Mouse (Mus musculus) frontal cortex, postnatal 14 days (tissue): ENCODE measurements around the gene Itpr2.
A peak's percentile ranks its signal among the peaks of the same experiment; 100 is the strongest.

Experiments used
- DNase-seq, 2 experiments: peaks; one replicate each; pipeline ENCODE4 v3.0.0; 2022; ENCODE audit warnings: low spot score in 2 of 2

Itpr2 gene

DNA sequence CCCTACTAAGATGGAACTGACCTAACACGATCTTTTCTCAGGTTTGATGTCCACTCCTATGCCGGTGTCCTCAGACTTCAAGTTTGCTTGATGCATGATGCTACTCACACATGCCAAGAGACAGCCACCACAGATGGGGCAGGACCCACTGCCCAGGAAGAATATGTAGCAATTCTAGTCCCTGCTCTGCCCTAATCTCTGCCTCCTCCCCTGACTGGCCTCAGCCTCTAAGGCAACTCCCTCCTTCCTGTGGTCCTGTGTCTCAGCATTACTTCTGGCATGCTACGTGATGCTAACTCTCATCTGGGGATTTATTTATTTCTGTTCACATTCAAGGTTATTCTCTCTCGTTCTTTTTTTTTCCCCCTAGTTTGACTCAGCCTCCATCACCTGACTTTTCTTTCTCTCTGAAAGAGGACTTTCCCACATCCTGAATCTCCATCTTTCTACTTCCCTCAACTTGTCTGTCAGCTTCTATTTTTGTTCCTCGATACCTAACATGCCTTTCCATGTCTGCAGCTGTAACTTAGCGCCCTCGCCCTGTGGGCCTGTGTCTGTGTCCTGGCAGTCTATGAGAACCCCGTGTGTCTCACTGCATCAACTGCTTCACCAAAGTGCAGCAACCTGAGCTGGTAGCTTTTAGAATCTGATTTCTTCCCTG is 279.5 kb downstream of the Itpr2 start:
- DNase-seq: no peak

DNA sequence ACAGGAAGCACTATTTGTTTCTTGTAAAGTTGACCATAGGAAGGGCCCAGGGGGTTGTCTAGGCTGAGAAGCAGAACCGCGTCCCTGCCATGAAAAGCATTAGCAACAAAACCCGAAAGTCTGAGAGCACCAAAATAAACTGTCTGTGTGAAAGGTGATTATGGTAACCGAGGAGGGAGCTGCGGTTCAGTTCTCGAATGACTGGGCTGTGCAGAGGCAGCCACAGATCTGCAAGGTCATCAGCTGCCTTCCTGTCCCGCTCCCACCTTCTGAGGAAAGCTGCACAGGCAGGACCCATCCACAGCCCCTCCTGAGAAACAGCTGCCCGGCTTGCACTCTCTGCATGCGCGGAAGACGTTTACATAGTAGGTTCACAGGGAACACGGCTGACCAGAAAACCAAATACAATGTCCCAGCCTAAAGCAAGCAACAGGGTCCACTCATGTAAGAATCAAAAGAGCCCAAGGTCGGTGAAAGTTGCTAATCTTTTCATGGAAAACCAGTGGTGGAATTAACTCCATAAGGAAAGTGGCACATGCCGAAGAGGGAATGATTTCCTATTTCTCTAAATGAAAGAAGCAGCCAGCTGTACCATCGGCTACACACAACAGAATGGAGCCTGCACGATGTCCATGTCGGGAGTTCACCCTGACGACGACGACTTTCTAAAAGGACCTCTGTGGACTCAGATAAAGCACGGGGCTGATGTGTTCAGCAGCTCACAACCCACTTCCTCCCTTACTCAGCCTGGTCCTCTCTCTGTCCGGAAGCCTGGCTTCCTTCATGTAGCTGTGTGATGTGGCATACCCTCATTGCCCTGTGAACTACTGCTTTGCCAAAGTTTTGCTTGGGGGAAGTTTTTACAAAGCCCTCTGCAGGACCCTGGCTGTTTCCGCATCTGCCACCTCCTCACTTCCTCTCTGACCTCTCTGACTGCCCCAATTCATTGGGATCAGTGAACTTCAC is 280.4 kb downstream of the Itpr2 start:
- peak in 1 of 2 experiments; percentile 25 for DNase-seq

DNA sequence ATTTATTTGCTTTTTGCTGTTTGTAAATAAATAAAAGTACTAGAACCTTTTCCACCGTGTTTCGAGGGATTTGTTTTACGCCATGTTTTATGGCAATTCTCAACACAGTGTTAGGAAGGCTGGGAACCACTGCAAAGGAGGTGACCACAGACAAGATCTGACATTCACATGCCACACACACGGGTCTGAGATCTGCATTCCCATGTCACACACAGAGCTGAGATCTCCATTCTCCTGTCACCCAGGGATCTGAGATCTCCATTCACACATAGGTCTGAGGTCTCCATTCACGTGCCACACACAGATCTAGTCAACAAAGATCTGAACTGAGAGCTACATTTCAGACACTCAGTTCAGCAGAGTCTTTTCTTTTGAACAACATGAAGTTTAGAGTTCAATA is 282.0 kb downstream of the Itpr2 start:
- DNase-seq: no peak

DNA sequence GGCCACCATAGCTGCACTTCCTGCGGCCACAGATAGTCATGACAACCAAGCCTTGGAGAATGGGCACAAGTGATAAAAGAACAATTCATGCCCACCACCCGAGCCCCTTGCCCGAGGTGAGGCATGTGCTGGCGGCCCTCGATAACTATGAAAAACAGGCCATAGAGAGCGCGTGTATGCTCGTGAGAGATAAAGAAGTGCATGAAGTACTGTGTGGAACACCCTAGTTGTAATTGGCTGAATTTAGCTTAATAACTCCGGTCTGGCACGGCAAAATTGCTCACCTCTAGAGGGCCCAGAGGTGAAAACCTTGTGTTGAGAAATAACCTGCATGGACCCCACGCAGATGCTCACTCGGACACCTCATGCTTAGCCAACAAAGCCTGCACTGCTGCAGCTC is 282.5 kb downstream of the Itpr2 start:
- no peak for DNase-seq

DNA sequence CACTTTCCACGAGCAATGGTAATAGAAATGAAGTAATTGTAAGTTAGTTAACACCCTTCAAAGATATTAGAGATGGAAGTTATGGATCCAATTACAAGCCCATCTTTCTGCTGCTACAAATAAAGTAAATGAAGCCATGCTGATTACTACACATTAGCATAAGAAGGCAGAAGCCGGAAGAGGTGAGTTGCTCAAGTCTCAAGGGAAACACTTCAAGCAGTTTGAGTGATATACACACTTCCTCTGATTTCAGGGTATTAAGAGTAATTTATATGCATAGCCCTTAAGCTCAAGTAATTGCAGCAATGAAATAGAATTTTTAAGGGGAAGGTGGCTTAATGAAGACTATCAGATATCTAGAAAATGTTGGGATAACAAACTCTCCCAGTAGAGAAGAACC is 286.7 kb downstream of the Itpr2 start:
- no peak for DNase-seq

DNA sequence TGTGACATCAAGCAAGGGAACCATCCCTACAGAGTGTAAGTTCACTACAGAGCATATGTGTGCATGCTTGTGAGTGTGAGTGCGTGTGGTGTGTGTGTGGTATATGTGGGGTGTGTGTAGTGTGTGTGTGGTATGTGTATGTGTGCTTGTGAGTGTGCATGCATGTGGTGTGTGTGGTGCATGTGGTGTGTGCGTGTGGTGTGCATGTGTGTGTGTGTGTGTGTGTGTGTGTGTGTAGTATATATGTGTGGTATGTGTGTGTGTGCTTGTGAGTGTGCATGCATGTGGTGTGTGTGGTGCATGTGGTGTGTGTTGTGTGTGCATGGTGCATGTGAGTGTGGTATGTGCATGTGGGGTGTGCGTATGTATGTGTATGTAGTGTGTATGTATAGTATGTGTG is 289.7 kb downstream of the Itpr2 start:
- DNase-seq: no peak

DNA sequence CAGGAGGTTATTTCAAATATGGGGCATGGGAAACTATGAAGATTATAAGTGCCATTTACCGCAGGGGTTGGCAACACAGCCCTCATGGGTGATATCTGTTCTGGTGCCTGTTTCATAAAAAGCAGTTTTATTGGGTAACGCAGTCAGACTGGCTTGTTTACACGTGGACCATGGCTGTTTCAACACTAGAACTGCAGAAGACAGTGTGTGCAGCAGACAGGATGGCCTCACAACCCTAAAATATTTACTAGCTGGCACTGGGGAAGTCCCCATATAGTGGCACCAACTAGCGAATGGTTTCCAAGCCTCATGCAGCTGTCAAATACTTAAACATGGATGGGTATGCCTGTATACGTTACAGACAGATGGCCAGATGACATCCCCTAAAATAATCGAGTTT is 290.8 kb downstream of the Itpr2 start:
- no peak for DNase-seq

DNA sequence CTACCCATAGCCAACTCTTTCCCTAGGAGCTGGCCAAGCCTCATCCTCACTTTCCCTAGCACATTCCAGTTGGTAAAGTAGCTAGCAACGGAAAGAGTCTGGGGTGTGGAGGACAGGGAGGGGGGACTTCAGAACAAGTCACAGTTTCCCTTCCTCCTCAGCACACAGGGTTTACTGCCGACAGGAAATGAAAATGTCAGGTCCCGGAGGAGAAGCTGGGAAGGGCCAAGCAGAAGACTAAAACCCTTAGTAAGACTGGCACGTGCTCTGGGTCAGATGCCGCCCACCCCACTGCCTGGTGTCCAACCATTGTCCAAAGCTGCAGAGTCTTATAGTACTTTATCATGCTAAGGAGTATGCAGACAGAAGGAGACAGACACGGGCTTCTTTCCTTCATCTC is 293.0 kb downstream of the Itpr2 start:
- DNase-seq: no peak

DNA sequence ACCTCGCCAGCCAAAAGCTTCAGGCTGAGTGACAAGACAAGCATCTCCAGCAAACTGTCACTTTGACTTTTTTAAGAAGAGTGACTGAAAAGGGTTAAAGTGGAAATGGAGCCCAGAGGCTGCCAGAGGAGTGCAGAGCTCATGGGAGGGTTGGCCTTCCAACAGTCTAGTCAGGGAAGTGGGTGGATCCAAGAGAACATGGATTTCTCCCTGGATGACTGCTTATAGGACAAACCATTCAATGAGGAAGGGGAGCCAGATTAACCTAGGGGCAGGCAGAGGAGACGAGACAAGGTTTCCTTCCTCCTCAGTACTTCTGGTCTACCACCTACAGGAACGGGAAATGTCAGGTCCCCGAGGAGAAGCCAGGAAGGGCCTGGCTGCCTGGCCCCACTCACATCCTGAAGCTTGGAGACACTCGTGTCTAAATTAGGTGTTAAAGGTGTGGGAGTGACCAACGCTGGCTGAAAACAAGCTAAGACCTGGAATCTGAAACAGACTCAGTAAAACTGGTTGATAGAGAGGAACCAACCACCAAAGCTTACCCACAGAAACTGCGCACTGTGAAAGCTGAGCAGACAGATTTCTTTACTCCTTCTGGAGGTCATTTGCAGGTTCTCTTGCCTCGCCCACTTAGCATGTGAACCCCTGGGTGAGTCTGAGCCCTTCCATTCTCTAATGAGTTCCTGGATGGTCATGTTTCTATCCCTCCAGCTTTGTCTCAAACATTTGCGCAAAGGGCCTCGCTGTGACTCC is 294.6 kb downstream of the Itpr2 start:
- DNase-seq: no peak

DNA sequence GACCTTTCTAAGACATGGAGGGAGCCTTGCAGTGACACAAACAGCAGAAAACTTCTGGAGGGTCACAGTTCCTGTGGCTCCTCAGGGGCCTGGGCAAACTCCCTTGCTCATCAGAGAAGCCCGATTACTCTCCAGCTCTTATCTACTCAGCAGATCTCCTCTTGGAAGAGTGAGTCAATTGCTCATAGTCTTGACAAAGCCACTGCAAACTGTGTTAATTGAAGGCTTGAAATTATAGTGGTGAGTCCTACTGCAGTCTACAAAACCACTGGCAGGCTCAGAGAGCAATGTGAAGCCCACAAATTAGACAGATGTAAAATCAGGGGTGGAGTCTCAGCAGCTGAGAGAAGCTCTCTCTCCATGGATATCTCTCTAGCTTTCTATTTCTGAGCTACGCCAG is 296.9 kb downstream of the Itpr2 start:
- DNase-seq: no peak

DNA sequence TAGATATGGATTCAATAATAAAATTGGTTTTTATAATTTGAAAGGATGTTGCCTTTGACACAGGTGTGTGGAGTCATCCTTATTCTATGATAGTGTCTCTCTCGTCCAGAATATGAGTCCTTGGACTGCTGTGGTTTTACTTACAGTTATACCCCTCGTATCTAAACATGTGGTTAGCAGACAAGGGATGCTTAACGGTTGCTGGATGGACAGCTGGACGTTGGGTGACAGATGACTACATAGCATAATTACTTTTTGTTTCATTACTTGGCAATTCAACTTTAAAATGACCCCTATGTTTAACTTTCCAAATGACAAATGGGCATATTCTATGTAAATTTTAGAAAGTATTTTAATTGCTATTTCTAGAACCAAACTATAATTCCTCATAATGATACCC is 297.6 kb downstream of the Itpr2 start:
- DNase-seq: no peak

DNA sequence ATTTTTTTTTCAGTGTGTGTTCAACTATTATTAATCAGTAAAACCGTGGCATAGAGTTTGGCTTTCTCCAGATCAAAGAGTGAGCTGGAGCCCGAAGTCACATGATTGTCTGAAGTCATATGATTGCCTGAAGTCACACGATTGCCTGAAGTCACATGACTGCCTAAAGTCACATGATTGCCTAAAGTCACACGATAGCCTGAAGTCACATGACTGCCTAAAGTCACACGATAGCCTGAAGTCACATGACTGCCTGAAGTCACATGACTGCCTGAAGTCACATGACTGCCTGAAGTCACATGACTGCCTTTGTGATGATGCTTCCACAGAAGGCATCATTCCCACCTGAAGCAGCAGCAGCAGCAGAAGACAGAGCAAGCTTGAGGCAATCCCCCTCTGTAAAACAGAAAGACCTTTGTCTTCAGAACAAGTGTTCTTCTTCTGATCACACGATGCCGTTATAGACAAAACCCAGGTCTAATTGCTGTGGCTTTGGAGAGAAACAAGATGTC is 304.1 kb downstream of the Itpr2 start:
- DNase-seq: no peak

DNA sequence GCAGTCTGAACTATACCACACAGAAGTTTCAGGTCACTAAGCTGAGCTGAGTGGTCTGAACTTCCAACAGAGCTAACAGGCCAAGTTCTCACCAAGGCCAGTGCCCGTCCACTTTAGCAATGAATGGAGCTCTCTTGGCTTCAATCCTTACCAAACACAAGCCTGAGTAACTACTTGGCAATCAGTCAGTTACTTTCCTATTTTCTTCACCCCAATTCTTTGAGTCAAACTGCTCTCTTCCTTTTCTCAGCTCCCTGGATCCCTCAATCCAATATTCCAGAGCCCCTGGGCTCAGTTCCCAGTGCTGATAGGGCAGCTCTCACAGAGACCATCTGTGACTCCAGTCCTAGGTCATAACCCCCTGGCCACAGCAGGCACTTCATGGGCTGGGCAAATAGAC is 305.3 kb downstream of the Itpr2 start:
- DNase-seq: no peak

DNA sequence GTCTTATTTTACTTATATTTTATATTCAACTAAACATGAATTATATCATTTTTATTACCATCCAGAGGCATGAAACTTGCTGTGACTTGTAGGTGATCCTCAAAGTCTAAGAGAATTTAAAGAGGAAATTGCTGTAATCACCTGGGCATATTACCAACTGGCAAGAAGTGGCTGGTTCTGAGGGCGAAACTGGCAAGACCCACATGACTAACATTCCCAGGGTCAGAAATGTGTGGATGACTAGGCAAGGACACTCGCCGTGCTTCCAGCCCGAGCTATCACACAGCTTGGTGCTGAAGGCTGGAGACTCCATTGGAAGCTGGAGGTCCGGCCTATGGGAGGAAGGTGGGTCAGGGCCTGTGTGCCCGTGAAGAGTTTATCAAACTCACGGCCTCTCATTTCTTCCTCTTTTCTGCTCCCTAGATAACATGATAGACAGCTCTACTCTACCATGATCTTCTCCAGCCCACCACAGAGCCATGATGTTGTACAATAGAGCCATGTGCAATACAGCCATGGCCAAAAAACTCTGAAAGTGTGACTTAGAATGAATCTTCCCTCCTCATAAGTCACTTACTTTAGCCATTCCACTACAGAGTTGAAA is 306.1 kb downstream of the Itpr2 start:
- DNase-seq: no peak

DNA sequence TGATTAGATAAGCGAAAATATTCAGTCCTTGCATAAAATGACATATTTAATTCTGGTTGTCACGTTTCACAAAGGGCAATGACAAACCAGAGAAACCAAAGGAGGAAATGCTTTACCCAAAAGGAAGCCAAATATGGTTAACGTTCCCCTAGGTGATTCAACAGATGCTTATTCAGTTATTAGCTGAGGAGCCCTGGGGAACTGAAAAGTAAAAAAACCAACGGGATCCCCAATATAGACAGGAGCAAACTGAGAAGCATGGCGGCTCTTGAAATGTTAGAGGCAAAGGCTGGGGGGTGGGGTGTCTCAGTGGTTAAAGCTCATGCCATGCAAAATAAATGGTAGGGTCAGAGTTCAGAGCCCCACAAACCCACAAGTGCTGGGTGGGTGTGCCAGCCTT is 310.1 kb downstream of the Itpr2 start:
- no peak for DNase-seq

DNA sequence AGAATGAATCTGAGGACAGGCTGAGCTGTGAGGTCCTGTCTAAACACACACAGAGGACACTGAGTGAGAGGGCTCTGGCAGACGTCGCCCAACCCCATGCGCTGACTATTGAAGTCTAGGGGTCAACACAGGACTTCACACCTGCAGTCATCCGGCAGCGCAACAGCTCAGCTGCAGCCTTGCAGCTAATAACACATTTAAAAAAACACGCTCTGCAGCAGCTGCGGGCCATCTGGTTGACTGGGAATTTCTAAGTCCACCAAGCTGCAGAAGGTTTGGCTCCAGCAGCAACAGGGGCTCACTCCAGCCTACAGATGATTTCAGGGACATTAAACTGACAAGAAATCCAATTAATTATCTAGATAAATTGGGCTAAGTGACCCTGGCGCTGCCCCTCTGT is 312.0 kb downstream of the Itpr2 start:
- DNase-seq: no peak

DNA sequence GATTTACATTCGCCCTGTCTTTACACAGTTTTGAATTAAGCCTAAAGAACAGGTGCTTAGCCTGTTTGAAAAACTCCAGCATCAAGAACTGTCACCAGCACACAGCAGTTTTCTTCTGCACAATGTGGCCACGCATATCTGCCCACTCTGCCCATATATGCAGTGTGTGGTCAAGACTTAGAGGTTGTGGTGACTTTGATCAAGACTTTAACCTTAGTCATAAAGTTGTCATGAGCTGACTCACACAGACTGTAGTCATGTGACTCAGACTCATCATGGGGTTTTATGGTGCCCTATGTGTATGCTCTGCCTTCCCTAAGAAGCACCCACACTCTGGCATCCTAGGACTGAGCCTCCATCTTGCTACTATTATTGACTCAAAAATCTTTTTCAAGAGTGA is 316.5 kb downstream of the Itpr2 start:
- DNase-seq: no peak

DNA sequence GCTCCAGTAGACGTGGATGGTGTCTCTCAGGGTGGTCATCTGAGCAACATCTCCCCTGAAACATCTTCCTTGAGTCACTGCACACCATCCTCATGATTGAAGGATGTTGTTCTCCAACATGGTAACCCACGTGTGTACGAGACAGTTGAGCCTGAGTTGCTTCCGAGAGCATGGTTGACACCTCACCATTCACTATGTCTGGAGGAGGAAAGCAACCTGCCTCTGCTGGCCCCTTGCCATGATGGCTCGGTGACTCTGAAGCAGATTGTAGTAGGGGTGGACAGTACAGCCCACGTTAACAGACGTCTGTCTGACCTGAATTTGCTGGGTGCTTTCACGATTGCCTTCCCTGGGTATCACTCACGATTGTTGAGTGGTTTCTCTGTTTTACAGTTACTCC is 317.3 kb downstream of the Itpr2 start:
- no peak for DNase-seq

DNA sequence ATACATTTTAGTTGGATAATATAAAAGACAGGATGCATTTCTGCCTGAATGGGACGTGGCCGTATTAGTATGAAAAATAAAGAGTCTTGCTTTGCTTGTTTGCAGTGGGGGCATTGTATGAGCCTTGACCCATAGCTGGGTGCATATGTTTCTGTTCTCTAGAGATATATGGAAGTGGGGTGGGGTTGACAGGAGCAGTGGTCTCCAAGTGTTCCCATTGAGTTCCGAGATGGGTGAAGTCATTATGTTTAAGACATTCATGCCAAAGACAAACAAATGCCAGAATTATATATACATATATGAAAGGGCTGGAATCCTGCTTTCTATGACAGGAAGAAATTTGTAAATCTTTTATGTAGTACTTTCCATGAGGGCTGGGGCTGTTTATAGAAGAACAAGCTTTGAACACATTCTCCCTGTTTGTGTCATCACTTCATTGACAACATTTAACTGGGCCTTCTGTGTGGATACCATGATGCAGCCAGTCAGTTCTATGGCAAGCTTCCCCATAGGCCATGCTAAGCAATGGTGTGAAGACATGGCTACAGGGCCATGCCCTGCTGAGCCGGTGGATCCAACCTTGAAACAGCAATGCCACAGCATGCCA is 327.3 kb downstream of the Itpr2 start:
- no peak for DNase-seq

DNA sequence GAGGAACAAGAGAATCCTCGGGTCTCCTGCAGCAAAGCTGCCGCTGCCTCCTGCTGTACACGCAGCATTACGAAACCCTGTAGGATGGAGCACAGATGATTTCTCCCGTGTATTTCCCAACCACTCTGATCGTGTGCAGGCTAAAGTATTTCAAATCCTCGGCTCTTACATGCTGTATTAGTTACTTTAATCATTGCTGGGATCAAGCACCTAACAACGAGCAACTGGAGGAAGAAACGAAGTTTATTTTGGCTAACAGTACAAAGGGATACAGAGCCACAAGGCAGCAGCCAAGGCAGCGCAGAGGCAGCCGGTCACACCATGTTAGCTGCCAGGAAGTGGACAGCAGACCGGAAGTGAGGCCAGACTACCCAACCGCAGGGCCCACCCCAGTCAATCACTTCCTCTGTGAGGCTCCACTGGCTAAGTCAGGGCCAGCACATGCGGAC is 331.4 kb downstream of the Itpr2 start:
- DNase-seq: peak in 1 of 2 experiments; percentile 8

DNA sequence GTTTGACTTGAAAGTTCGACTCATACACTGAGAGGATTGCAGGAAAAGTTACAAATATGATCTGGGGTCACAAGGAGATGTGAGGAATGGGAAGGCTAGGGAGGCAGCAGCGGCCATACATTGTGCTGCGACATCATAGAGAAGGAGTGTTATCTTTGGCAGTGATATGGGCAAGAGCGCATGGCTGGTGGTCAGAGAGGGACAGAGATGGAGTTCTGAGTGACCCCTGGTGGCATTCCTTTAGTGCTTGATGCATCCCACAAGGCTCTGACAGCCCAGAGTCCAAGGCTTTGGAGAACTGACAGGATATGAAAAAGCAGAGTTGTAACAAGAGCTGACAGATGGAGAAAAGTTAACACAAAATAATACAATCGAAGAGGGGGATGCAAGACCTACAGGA is 334.8 kb downstream of the Itpr2 start:
- DNase-seq: no peak
